Mouse (Mus musculus) cerebellum, postnatal 10 days (tissue): Measurements from ENCODE around the gene Grip1.

Experiments
- DNase-seq, 2 experiments: peaks; one replicate each; pipeline ENCODE4 v3.0.0; 2021; ENCODE audit warnings: mixed read lengths in 2 of 2

Gene Grip1

GRCm38 (mm10) chr10:119463345-119463744, 9.7 kb downstream of the Grip1 start:
- DNase-seq, result peak in 1 of 2 experiments; percentile 49

- no peak for DNase-seq
These were observed 10.2 kb downstream of the Grip1 start for GRCm38 (mm10) chr10:119463793-119464192.

GRCm38 (mm10) chr10:119467976-119468375, 14.3 kb downstream of the Grip1 start:
- no peak for DNase-seq

GRCm38 (mm10) chr10:119470096-119470495, 16.5 kb downstream of the Grip1 start:
- DNase-seq, result no peak

GRCm38 (mm10) chr10:119475166-119475565, 21.5 kb downstream of the Grip1 start:
- no peak for DNase-seq

- peak; percentile 91 to 94 for DNase-seq
These were observed 24.0 kb downstream of the Grip1 start for GRCm38 (mm10) chr10:119477661-119478060.

GRCm38 (mm10) chr10:119483068-119483705, 29.6 kb downstream of the Grip1 start:
- DNase-seq, result no peak

GRCm38 (mm10) chr10:119483766-119484165, 30.1 kb downstream of the Grip1 start:
- DNase-seq, result no peak

GRCm38 (mm10) chr10:119486936-119487335, 33.3 kb downstream of the Grip1 start:
- DNase-seq, result no peak

GRCm38 (mm10) chr10:119490831-119491230, 37.2 kb downstream of the Grip1 start:
- no peak for DNase-seq

GRCm38 (mm10) chr10:119495317-119495716, 41.7 kb downstream of the Grip1 start:
- DNase-seq, result no peak

- peak; percentile 57 to 68 for DNase-seq
These were observed 42.6 kb downstream of the Grip1 start for GRCm38 (mm10) chr10:119496221-119496620.

GRCm38 (mm10) chr10:119521686-119522085, 68.1 kb downstream of the Grip1 start:
- no peak for DNase-seq

GRCm38 (mm10) chr10:119525730-119526129, 72.1 kb downstream of the Grip1 start:
- DNase-seq, result no peak

GRCm38 (mm10) chr10:119534852-119535251, 81.2 kb downstream of the Grip1 start:
- no peak for DNase-seq

- DNase-seq, result no peak
These were observed 88.0 kb downstream of the Grip1 start for GRCm38 (mm10) chr10:119541655-119542054.

- no peak for DNase-seq
These were observed 90.1 kb downstream of the Grip1 start for GRCm38 (mm10) chr10:119543771-119544170.

GRCm38 (mm10) chr10:119544743-119545142, 91.1 kb downstream of the Grip1 start:
- no peak for DNase-seq

- no peak for DNase-seq
These were observed 94.2 kb downstream of the Grip1 start for GRCm38 (mm10) chr10:119547875-119548274.

GRCm38 (mm10) chr10:119548774-119549173, 95.1 kb downstream of the Grip1 start:
- no peak for DNase-seq

GRCm38 (mm10) chr10:119550630-119551029, 97.0 kb downstream of the Grip1 start:
- no peak for DNase-seq

GRCm38 (mm10) chr10:119556346-119556745, 102.7 kb downstream of the Grip1 start:
- peak; percentile 15 to 44 for DNase-seq

GRCm38 (mm10) chr10:119558432-119558831, 104.8 kb downstream of the Grip1 start:
- no peak for DNase-seq

- no peak for DNase-seq
These were observed 111.2 kb downstream of the Grip1 start for GRCm38 (mm10) chr10:119564862-119565261.

- DNase-seq, result no peak
These were observed 119.5 kb downstream of the Grip1 start for GRCm38 (mm10) chr10:119573134-119573533.
